Mouse (Mus musculus): Measurements from ENCODE around the gene Stat5b. TPM values are rescaled to one million over a fixed set of nuclear protein-coding genes. Genes with fewer than 3 reads are reported as not detected.

The Stat5b gene
- polyA plus RNA-seq, 1 experiment from 2014 or later, result 20.5 TPM

- 82% methylated on average over 10 of the region's 10 CpGs for WGBS
- peaks cover 21% of the 10 kb centered on the region for H3K4me1 ChIP-seq
- no peak overlapping the region for H3K9ac ChIP-seq
- no peak for ATAC-seq (replicated peaks)
- no peaks in the 10 kb centered on the region for H3K9me3 ChIP-seq
- H3K4me2 ChIP-seq, result no peak overlapping the region
- no peaks in the 10 kb centered on the region for H3K36me3 ChIP-seq (replicated peaks)
- H3K4me3 ChIP-seq, result no peak overlapping the region
- no peaks in the 10 kb centered on the region for H3K27me3 ChIP-seq (replicated peaks)
- H3K27ac ChIP-seq, result no peak overlapping the region
Observed at GRCm38 (mm10) chr11:100831396-100831795, 19.1 kb downstream of the Stat5b start.

- no peaks in the 10 kb centered on the region for H3K9me3 ChIP-seq
- H3K36me3 ChIP-seq (replicated peaks), result no peaks in the 10 kb centered on the region
- H3K27me3 ChIP-seq (replicated peaks), result no peaks in the 10 kb centered on the region
- no peak overlapping the region for H3K27ac ChIP-seq
- no peak overlapping the region for H3K9ac ChIP-seq
- H3K4me3 ChIP-seq, result no peak overlapping the region
- 39% methylated on average over 12 of the region's 12 CpGs for WGBS
- H3K4me1 ChIP-seq, result peaks cover 21% of the 10 kb centered on the region
- ATAC-seq (replicated peaks), result no peak
- no peak overlapping the region for H3K4me2 ChIP-seq
Observed at GRCm38 (mm10) chr11:100829691-100830090, 20.8 kb downstream of the Stat5b start.

GRCm38 (mm10) chr11:100828676-100829151, 21.8 kb downstream of the Stat5b start:
- Histone ChIP-seq H3K9ac (no peak overlapping the region), H3K36me3 (replicated peaks) (no peaks in the 10 kb centered on the region), H3K27me3 (replicated peaks) (no peaks in the 10 kb centered on the region), H3K4me3 (no peak overlapping the region), H3K4me2 (no peak overlapping the region), H3K27ac (peak overlapping the region; percentile 63), H3K9me3 (no peaks in the 10 kb centered on the region), H3K4me1 (peaks cover 21% of the 10 kb centered on the region)
- 0 out of 2 replicates have a peak, but pooled peaks have one; percentile 58 for ATAC-seq (replicated peaks)
- WGBS, result 32% methylated on average over 10 of the region's 10 CpGs

GRCm38 (mm10) chr11:100826161-100826866, 24.2 kb downstream of the Stat5b start:
- WGBS, result 80% methylated on average over 13 of the region's 13 CpGs
- Histone ChIP-seq H3K9me3 (no peaks in the 10 kb centered on the region), H3K27me3 (replicated peaks) (no peaks in the 10 kb centered on the region), H3K27ac (no peak overlapping the region), H3K4me1 (peaks cover 21% of the 10 kb centered on the region), H3K4me2 (no peak overlapping the region), H3K9ac (no peak overlapping the region), H3K4me3 (no peak overlapping the region), H3K36me3 (replicated peaks) (no peaks in the 10 kb centered on the region)
- no peak for ATAC-seq (replicated peaks)

GRCm38 (mm10) chr11:100825451-100825850, 25.1 kb downstream of the Stat5b start:
- Histone ChIP-seq H3K27me3 (replicated peaks) (no peaks in the 10 kb centered on the region), H3K36me3 (replicated peaks) (no peaks in the 10 kb centered on the region), H3K4me2 (no peak overlapping the region), H3K9me3 (no peaks in the 10 kb centered on the region), H3K4me3 (no peak overlapping the region), H3K4me1 (peaks cover 21% of the 10 kb centered on the region), H3K9ac (no peak overlapping the region), H3K27ac (no peak overlapping the region)
- no peak for ATAC-seq (replicated peaks)
- WGBS, result 77% methylated on average over 9 of the region's 9 CpGs

- Histone ChIP-seq H3K9ac (no peak overlapping the region), H3K9me3 (no peaks in the 10 kb centered on the region), H3K27me3 (replicated peaks) (no peaks in the 10 kb centered on the region), H3K4me3 (no peak overlapping the region), H3K4me2 (no peak overlapping the region), H3K4me1 (peaks cover 18% of the 10 kb centered on the region), H3K27ac (no peak overlapping the region), H3K36me3 (replicated peaks) (no peaks in the 10 kb centered on the region)
- no peak for ATAC-seq (replicated peaks)
- 80% methylated on average over 7 of the region's 7 CpGs for WGBS
Observed at GRCm38 (mm10) chr11:100824496-100824895, 26.0 kb downstream of the Stat5b start.

GRCm38 (mm10) chr11:100823543-100824313, 26.8 kb downstream of the Stat5b start:
- H3K9me3 ChIP-seq, result no peaks in the 10 kb centered on the region
- peaks cover 10% of the 10 kb centered on the region for H3K4me1 ChIP-seq
- H3K4me3 ChIP-seq, result no peak overlapping the region
- no peak for ATAC-seq (replicated peaks)
- H3K9ac ChIP-seq, result no peak overlapping the region
- 70% methylated on average over 8 of the region's 8 CpGs for WGBS
- H3K36me3 ChIP-seq (replicated peaks), result no peaks in the 10 kb centered on the region
- no peak overlapping the region for H3K27ac ChIP-seq
- H3K4me2 ChIP-seq, result no peak overlapping the region
- H3K27me3 ChIP-seq (replicated peaks), result no peaks in the 10 kb centered on the region

- no peak overlapping the region for H3K4me3 ChIP-seq
- no peaks in the 10 kb centered on the region for H3K36me3 ChIP-seq (replicated peaks)
- WGBS, result 78% methylated on average over 12 of the region's 12 CpGs
- H3K4me2 ChIP-seq, result no peak overlapping the region
- no peak overlapping the region for H3K9ac ChIP-seq
- no peaks in the 10 kb centered on the region for H3K27me3 ChIP-seq (replicated peaks)
- no peaks in the 10 kb centered on the region for H3K9me3 ChIP-seq
- no peaks in the 10 kb centered on the region for H3K4me1 ChIP-seq
- no peak for ATAC-seq (replicated peaks)
- H3K27ac ChIP-seq, result no peak overlapping the region
Observed at GRCm38 (mm10) chr11:100822365-100822764, 28.2 kb downstream of the Stat5b start.

GRCm38 (mm10) chr11:100821605-100822220, 28.8 kb downstream of the Stat5b start:
- 91% methylated on average over 13 of the region's 13 CpGs for WGBS

GRCm38 (mm10) chr11:100820047-100820446, 30.5 kb downstream of the Stat5b start:
- no peaks in the 10 kb centered on the region for H3K27me3 ChIP-seq (replicated peaks)
- 80% methylated on average over 8 of the region's 8 CpGs for WGBS
- no peak for ATAC-seq (replicated peaks)
- no peak overlapping the region for H3K4me2 ChIP-seq
- H3K27ac ChIP-seq, result no peak overlapping the region
- H3K4me1 ChIP-seq, result no peaks in the 10 kb centered on the region
- no peaks in the 10 kb centered on the region for H3K9me3 ChIP-seq
- no peak overlapping the region for H3K4me3 ChIP-seq
- H3K9ac ChIP-seq, result no peak overlapping the region
- no peaks in the 10 kb centered on the region for H3K36me3 ChIP-seq (replicated peaks)

More at GRCm38 (mm10) chr11:100821605-100822220, 28.8 kb downstream of the Stat5b start:
- Histone ChIP-seq H3K4me1 (no peaks in the 10 kb centered on the region), H3K9ac (no peak overlapping the region), H3K9me3 (no peaks in the 10 kb centered on the region), H3K27ac (no peak overlapping the region), H3K36me3 (replicated peaks) (no peaks in the 10 kb centered on the region), H3K4me2 (no peak overlapping the region), H3K4me3 (no peak overlapping the region), H3K27me3 (replicated peaks) (no peaks in the 10 kb centered on the region)
- ATAC-seq (replicated peaks), result no peak

- H3K4me1 ChIP-seq, result no peaks in the 10 kb centered on the region
- H3K27me3 ChIP-seq (replicated peaks), result no peaks in the 10 kb centered on the region
- H3K9me3 ChIP-seq, result no peaks in the 10 kb centered on the region
- no peak overlapping the region for H3K4me3 ChIP-seq
- 93% methylated on average over 16 of the region's 16 CpGs for WGBS
- no peak for ATAC-seq (replicated peaks)
- no peak overlapping the region for H3K4me2 ChIP-seq
- no peak overlapping the region for H3K9ac ChIP-seq
- no peaks in the 10 kb centered on the region for H3K36me3 ChIP-seq (replicated peaks)
- H3K27ac ChIP-seq, result no peak overlapping the region
Observed at GRCm38 (mm10) chr11:100819626-100820025, 30.9 kb downstream of the Stat5b start.

- ATAC-seq (replicated peaks), result no peak
- Histone ChIP-seq H3K4me2 (no peak overlapping the region), H3K27me3 (replicated peaks) (no peaks in the 10 kb centered on the region), H3K9me3 (no peaks in the 10 kb centered on the region), H3K4me1 (no peaks in the 10 kb centered on the region), H3K27ac (no peak overlapping the region), H3K36me3 (replicated peaks) (no peaks in the 10 kb centered on the region), H3K4me3 (no peak overlapping the region), H3K9ac (no peak overlapping the region)
- WGBS, result 78% methylated on average over 8 of the region's 8 CpGs
Observed at GRCm38 (mm10) chr11:100819048-100819447, 31.5 kb downstream of the Stat5b start.

Measured in midbrain, embryonic 15.5 days (tissue).